Mouse (Mus musculus): Measurements from ENCODE around the gene Rasgrp4. TPM values are rescaled to one million over a fixed set of nuclear protein-coding genes. Genes with fewer than 3 reads are reported as not detected.
"Not testable (repeated sequence)": the region's sequence is repeated elsewhere in the genome, so short reads cannot be mapped to it uniquely, and the experiment has no call there.

Rasgrp4 gene
- total and polyA plus RNA-seq, 3 experiments, result 0.26 to 3.2 (median 1.4) TPM

GRCm38 (mm10) chr7:29139237-29139636 is 4.6 kb downstream of the Rasgrp4 start:
- peaks cover 12 to 49% of the 10 kb centered on the region in 2 experiments for H3K4me1 ChIP-seq (ENCODE audit: control insufficient read depth in 1 of 2, insufficient read depth in 2 of 2)
- in situ Hi-C loops (cut with MboI; ENCODE audit: low pct_ligation_motif_present, low pct_unique_long_range_greater_than_20kb, low sequenced_read_pairs); H3K79me2 ChIP-seq (replicated peaks; ENCODE audit: control insufficient read depth, extremely low read depth, insufficient read depth, poor library complexity, severe bottlenecking); H3K4me2 ChIP-seq (ENCODE audit: insufficient read depth, low read depth, poor library complexity, severe bottlenecking); H3K4me3 ChIP-seq (replicated peaks in 1 of 3; ENCODE audit: low read depth in 2 of 3, low read length in 2 of 3, poor library complexity in 1 of 3); DNase-seq (ENCODE audit: extremely low read depth); H3K9me3 ChIP-seq (replicated peaks; ENCODE audit: low read length); H3K9ac ChIP-seq (ENCODE audit: insufficient read depth, low read depth); H3K27ac ChIP-seq (ENCODE audit: insufficient read depth, low read depth); dilution Hi-C loops (cut with MboI; ENCODE audit: extremely low pct_ligation_motif_present, extremely low pct_unique_long_range_greater_than_20kb, low sequenced_read_pairs); H3K27me3 ChIP-seq (replicated peaks); H3K36me3 ChIP-seq (replicated peaks in 1 of 2; ENCODE audit: control insufficient read depth in 1 of 2, insufficient read depth in 1 of 2, low read length in 1 of 2): not testable (repeated sequence)
- TF ChIP-seq ZNF384 (IDR thresholded peaks at IDR 0.05; ENCODE audit: low read depth, low read length), result peak; percentile 54

- Histone ChIP-seq H3K4me1 (ENCODE audit: control insufficient read depth in 1 of 2, insufficient read depth in 2 of 2) (peaks cover 12 to 40% of the 10 kb centered on the region in 2 experiments), H3K27me3 (replicated peaks) (peaks cover 2% of the 10 kb centered on the region), H3K4me2 (ENCODE audit: insufficient read depth, low read depth, poor library complexity, severe bottlenecking) (no peak overlapping the region), H3K4me3 (replicated peaks in 1 of 3; ENCODE audit: low read depth in 2 of 3, low read length in 2 of 3, poor library complexity in 1 of 3) (no peak overlapping the region), H3K79me2 (replicated peaks; ENCODE audit: control insufficient read depth, extremely low read depth, insufficient read depth, poor library complexity, severe bottlenecking) (no peaks in the 10 kb centered on the region), H3K27ac (ENCODE audit: insufficient read depth, low read depth) (no peak overlapping the region), H3K36me3 (replicated peaks in 1 of 2; ENCODE audit: control insufficient read depth in 1 of 2, insufficient read depth in 1 of 2, low read length in 1 of 2) (peaks cover 0 to 8% of the 10 kb centered on the region in 2 experiments), H3K9ac (ENCODE audit: insufficient read depth, low read depth) (no peak overlapping the region), H3K9me3 (replicated peaks; ENCODE audit: low read length) (no peaks in the 10 kb centered on the region)
- peak; percentile 81 for DNase-seq (ENCODE audit: extremely low read depth)
- dilution Hi-C loops (cut with MboI; ENCODE audit: extremely low pct_ligation_motif_present, extremely low pct_unique_long_range_greater_than_20kb, low sequenced_read_pairs), result no loop called here
- in situ Hi-C loops (cut with MboI; ENCODE audit: low pct_ligation_motif_present, low pct_unique_long_range_greater_than_20kb, low sequenced_read_pairs), result no loop called here
- TF ChIP-seq MYC (IDR thresholded peaks at IDR 0.05; ENCODE audit: low read depth, low read length) (no peak), BHLHE40 (IDR thresholded peaks at IDR 0.05; ENCODE audit: low read depth, low read length) (peak; percentile 66), EP300 (IDR thresholded peaks at IDR 0.05; ENCODE audit: low read length) (peak; percentile 40; the same call in 1 of the 2 replicates), E2F4 (IDR thresholded peaks at IDR 0.05; ENCODE audit: insufficient replicate concordance, low read depth, low read length) (no peak), HCFC1 (IDR thresholded peaks at IDR 0.05; ENCODE audit: low read depth, low read length) (no peak), MAFK (IDR thresholded peaks at IDR 0.05; ENCODE audit: insufficient replicate concordance, low read length) (no peak), UBTF (IDR thresholded peaks at IDR 0.05; ENCODE audit: low read depth, low read length) (no peak), USF2 (conservative IDR thresholded peaks at IDR 0.05; ENCODE audit: low read depth, low read length) (no peak), POLR2A (IDR thresholded peaks at IDR 0.05; ENCODE audit: low read depth, low read length) (no peak), ZNF384 (IDR thresholded peaks at IDR 0.05; ENCODE audit: low read depth, low read length) (no peak), RCOR1 (conservative IDR thresholded peaks at IDR 0.05; ENCODE audit: low read depth, low read length) (no peak), NELFE (IDR thresholded peaks at IDR 0.05; ENCODE audit: low read depth, low read length) (no peak), IRF4 (IDR thresholded peaks at IDR 0.05; ENCODE audit: low read depth, low read length) (peak; percentile 64; the same call in 1 of the 2 replicates), POLR2AphosphoS2 (IDR thresholded peaks at IDR 0.05; ENCODE audit: low read depth, low read length) (no peak), MXI1 (IDR thresholded peaks at IDR 0.05; ENCODE audit: low read depth, low read length) (no peak), CHD2 (IDR thresholded peaks at IDR 0.05; ENCODE audit: low read length) (no peak; the same call in 1 of the 2 replicates), TCF12 (IDR thresholded peaks at IDR 0.05; ENCODE audit: low read depth, low read length) (peak; percentile 43; the same call in 1 of the 2 replicates), CTCF (conservative IDR thresholded peaks at IDR 0.05 in 1 of 2, IDR thresholded peaks at IDR 0.05 in 1 of 2; ENCODE audit: low read depth in 2 of 2, low read length in 2 of 2) (no peak), PAX5 (IDR thresholded peaks at IDR 0.05; ENCODE audit: low read length) (no peak), ZC3H11A (IDR thresholded peaks at IDR 0.05; ENCODE audit: low read depth, low read length) (no peak), ETS1 (conservative IDR thresholded peaks at IDR 0.05; ENCODE audit: low read depth, low read length) (peak; percentile 57), RAD21 (IDR thresholded peaks at IDR 0.05; ENCODE audit: low read depth, low read length) (no peak), SIN3A (IDR thresholded peaks at IDR 0.05; ENCODE audit: low read length) (no peak), MAZ (IDR thresholded peaks at IDR 0.05; ENCODE audit: low read depth, low read length) (no peak), ZKSCAN1 (IDR thresholded peaks at IDR 0.05; ENCODE audit: borderline replicate concordance, low read depth, low read length) (no peak), JUN (IDR thresholded peaks at IDR 0.05; ENCODE audit: insufficient read depth, low read depth, low read length) (no peak), ELF1 (IDR thresholded peaks at IDR 0.05; ENCODE audit: low read depth, low read length) (peak; percentile 47; the same call in 1 of the 2 replicates), KAT2A (IDR thresholded peaks at IDR 0.05; ENCODE audit: insufficient replicate concordance, low read length) (no peak)
Observed at GRCm38 (mm10) chr7:29141416-29141815, 6.8 kb downstream of the Rasgrp4 start.
